Mouse (Mus musculus): ENCODE data around the gene Hs3st2.

Gene Hs3st2

GRCm38 (mm10) chr7:121549329-121550022 is 157.8 kb downstream of the Hs3st2 start:
- no peak for DNase-seq (ENCODE audit: low spot score in 2 of 2)
